Mouse (Mus musculus) lung, postnatal 0 days (tissue): ENCODE results near the gene Gm49354. TPM values are rescaled to one million over a fixed set of nuclear protein-coding genes. Genes with fewer than 3 reads are reported as not detected.
"Not testable (repeated sequence)": the region's sequence is repeated elsewhere in the genome, so short reads cannot be mapped to it uniquely, and the experiment has no call there.

ENCODE experiments used
- ATAC-seq: fragments of 200-750 bp; cut with Nextera tagmentation; 2 replicates; pipeline ENCODE4 v1.8.0; 2017; ENCODE audit warnings: moderate library complexity
- DNase-seq: peaks from one replicate; pipeline ENCODE4 v3.0.0-alpha.2; 2016; ENCODE audit warnings: low spot score
- H3K27ac ChIP-seq: fragments of 300-500 bp; sonication (generic); 2 replicates; pipeline ENCODE4 v1.5.1; 2014; ENCODE audit warnings: antibody characterized with exemption, mild to moderate bottlenecking, low read length, mixed read lengths
- H3K27me3 ChIP-seq: fragments of 300-500 bp; sonication (generic); replicated peaks from 2 replicates; pipeline ENCODE4 v1.6.1; 2014; ENCODE audit warnings: low read length, mixed read lengths; ENCODE audit not compliant: insufficient read depth
- H3K36me3 ChIP-seq: fragments of 300-500 bp; sonication (generic); 2 replicates; pipeline ENCODE4 v1.6.1; 2014; ENCODE audit warnings: low read length, mixed read lengths; ENCODE audit not compliant: insufficient read depth
- H3K4me1 ChIP-seq: fragments of 300-500 bp; sonication (generic); 2 replicates; pipeline ENCODE4 v1.6.1; 2014; ENCODE audit warnings: antibody characterized with exemption, low read depth, low read length, mixed read lengths; ENCODE audit not compliant: insufficient read depth
- H3K4me2 ChIP-seq: fragments of 300-500 bp; sonication (generic); replicated peaks from 2 replicates; pipeline ENCODE4 v1.6.1; 2014; ENCODE audit warnings: low read depth, mild to moderate bottlenecking, low read length, moderate library complexity, mixed read lengths
- H3K4me3 ChIP-seq: fragments of 300-500 bp; sonication (generic); 2 replicates; pipeline ENCODE4 v1.5.1; 2014; ENCODE audit warnings: low read depth, low read length
- H3K9ac ChIP-seq: fragments of 300-500 bp; sonication (generic); replicated peaks from 2 replicates; pipeline ENCODE4 v1.6.1; 2014; ENCODE audit warnings: low read depth, mild to moderate bottlenecking
- H3K9me3 ChIP-seq: fragments of 300-500 bp; sonication (generic); 2 replicates; pipeline ENCODE4 v1.6.1; 2016; ENCODE audit warnings: low read length, mixed read lengths
- CTCF ChIP-seq: IDR thresholded peaks from 2 replicates; pipeline ENCODE4 v1.5.1; 2016; ENCODE audit warnings: antibody characterized with exemption, mild to moderate bottlenecking
- EP300 ChIP-seq: IDR thresholded peaks from 2 replicates; pipeline ENCODE4 v1.6.1; 2016; ENCODE audit warnings: antibody characterized with exemption, mild to moderate bottlenecking, control low read depth
- WGBS: fragments of 180-500 bp; shearing (Covaris S2); extraction: QIAGEN DNeasy Blood & Tissue Kit; methylation state at CpG from one replicate; pipeline ENCODE4 v1.1.7; 2014; 5-methylcytosine and 5-hydroxymethylcytosine counted together
- polyA plus RNA-seq: library from polyadenylated mRNA; unstranded; fragments of >200 nt; fragmentation: Nextera tagmentation; extraction: Ambion mirVana; gene quantifications from 2 replicates; pipeline ENCODE4 v1.2.1, GENCODE M21; 2015

Gm49354 gene
- polyA plus RNA-seq, 1 experiment from 2014 or later, result not detected

- H3K36me3 ChIP-seq, result peaks cover 81% of the 10 kb centered on the region
- ATAC-seq, result peak; percentile 32; the same call in 1 of the 2 replicates
- H3K27me3 ChIP-seq, result no peaks in the 10 kb centered on the region
- H3K4me1 ChIP-seq, result no peaks in the 10 kb centered on the region
- WGBS, result 93% methylated on average over 6 of the region's 6 CpGs
- no peak for DNase-seq
- no peak overlapping the region for H3K4me3 ChIP-seq
- no peak overlapping the region for H3K9ac ChIP-seq
- H3K9me3 ChIP-seq, result no peaks in the 10 kb centered on the region
- H3K4me2 ChIP-seq, result no peak overlapping the region
- no peak overlapping the region for H3K27ac ChIP-seq
- TF ChIP-seq CTCF (no peak), EP300 (no peak)
Observed at GRCm38 (mm10) chr13:59795807-59796465, 13.9 kb upstream of the Gm49354 start.

- Histone ChIP-seq H3K27me3 (no peaks in the 10 kb centered on the region), H3K9me3 (no peaks in the 10 kb centered on the region), H3K36me3 (peaks cover 75% of the 10 kb centered on the region), H3K27ac (no peak overlapping the region), H3K4me2 (no peak overlapping the region), H3K4me3 (no peak overlapping the region), H3K9ac (no peak overlapping the region), H3K4me1 (no peaks in the 10 kb centered on the region)
- WGBS, result 100% methylated on average over 1 of the region's 1 CpGs
- DNase-seq (no peak), ATAC-seq (no peak)
- no peak for TF ChIP-seq CTCF
- TF ChIP-seq EP300, result no peak
Observed at GRCm38 (mm10) chr13:59794786-59795185, 12.7 kb upstream of the Gm49354 start.

GRCm38 (mm10) chr13:59779744-59780264 is 2.2 kb downstream of the Gm49354 start:
- not testable (repeated sequence) for H3K9ac ChIP-seq, ATAC-seq, H3K4me2 ChIP-seq, H3K27ac ChIP-seq, H3K27me3 ChIP-seq, H3K4me3 ChIP-seq, H3K9me3 ChIP-seq, DNase-seq, H3K4me1 ChIP-seq
- peak; percentile 45 for TF ChIP-seq CTCF
- WGBS, result 100% methylated on average over 1 of the region's 1 CpGs
- peaks cover 48% of the 10 kb centered on the region for H3K36me3 ChIP-seq

GRCm38 (mm10) chr13:59779213-59779612 is 2.8 kb downstream of the Gm49354 start:
- peaks cover 7% of the 10 kb centered on the region; the same call in 1 of the 2 replicates for H3K4me1 ChIP-seq
- H3K4me2 ChIP-seq, result no peak overlapping the region
- WGBS, result 76% methylated on average over 4 of the region's 4 CpGs
- no peak overlapping the region for H3K27ac ChIP-seq
- H3K9ac ChIP-seq, result no peak overlapping the region
- DNase-seq (peak; percentile 48), ATAC-seq (peak; percentile 16; the same call in 1 of the 2 replicates)
- H3K36me3 ChIP-seq, result peaks cover 45% of the 10 kb centered on the region
- H3K9me3 ChIP-seq, result no peaks in the 10 kb centered on the region
- TF ChIP-seq EP300 (no peak), CTCF (peak; percentile 62)
- H3K27me3 ChIP-seq, result no peaks in the 10 kb centered on the region
- H3K4me3 ChIP-seq, result no peak overlapping the region

GRCm38 (mm10) chr13:59775168-59775567 is 6.9 kb downstream of the Gm49354 start:
- DNase-seq (peak; percentile 75), ATAC-seq (peak; percentile 61)
- peaks cover 16% of the 10 kb centered on the region for H3K36me3 ChIP-seq

GRCm38 (mm10) chr13:59771257-59771656 is 10.8 kb downstream of the Gm49354 start:
- H3K27ac ChIP-seq, result peak overlapping the region; percentile 99
- WGBS, result 9% methylated on average over 9 of the region's 9 CpGs
- peak; percentile 25 for ATAC-seq

More at GRCm38 (mm10) chr13:59775168-59775567, 6.9 kb downstream of the Gm49354 start:
- H3K4me2 ChIP-seq, result 0 out of 2 replicates have a peak overlapping the region, but pooled peaks have one; percentile 9
- no peak overlapping the region for H3K9ac ChIP-seq
- no peaks in the 10 kb centered on the region for H3K9me3 ChIP-seq
- no peak for TF ChIP-seq CTCF
- peak; percentile 5; the same call in 1 of the 2 replicates for TF ChIP-seq EP300
- no peak overlapping the region for H3K4me3 ChIP-seq
- H3K4me1 ChIP-seq, result peaks cover 23% of the 10 kb centered on the region; the same call in 1 of the 2 replicates
- 30% methylated on average over 3 of the region's 3 CpGs for WGBS
- no peaks in the 10 kb centered on the region for H3K27me3 ChIP-seq
- peak overlapping the region; percentile 44 for H3K27ac ChIP-seq

More at GRCm38 (mm10) chr13:59771257-59771656, 10.8 kb downstream of the Gm49354 start:
- Histone ChIP-seq H3K4me3 (0 out of 2 replicates have a peak overlapping the region, but pooled peaks have one; percentile 82), H3K9ac (no peak overlapping the region), H3K9me3 (no peaks in the 10 kb centered on the region), H3K36me3 (peaks cover 7% of the 10 kb centered on the region), H3K4me1 (peaks cover 26% of the 10 kb centered on the region; the same call in 1 of the 2 replicates), H3K4me2 (peak overlapping the region; percentile 78; the same call in 1 of the 2 replicates), H3K27me3 (no peaks in the 10 kb centered on the region)
- TF ChIP-seq EP300 (peak; percentile 54), CTCF (no peak)
- peak; percentile 96 for DNase-seq
